Mouse (Mus musculus): ENCODE data around the gene Olfr1367. TPM values are rescaled to one million over a fixed set of nuclear protein-coding genes. Genes with fewer than 3 reads are reported as not detected.

Olfr1367 gene
- total RNA-seq, 1 experiment, result not detected

DNA sequence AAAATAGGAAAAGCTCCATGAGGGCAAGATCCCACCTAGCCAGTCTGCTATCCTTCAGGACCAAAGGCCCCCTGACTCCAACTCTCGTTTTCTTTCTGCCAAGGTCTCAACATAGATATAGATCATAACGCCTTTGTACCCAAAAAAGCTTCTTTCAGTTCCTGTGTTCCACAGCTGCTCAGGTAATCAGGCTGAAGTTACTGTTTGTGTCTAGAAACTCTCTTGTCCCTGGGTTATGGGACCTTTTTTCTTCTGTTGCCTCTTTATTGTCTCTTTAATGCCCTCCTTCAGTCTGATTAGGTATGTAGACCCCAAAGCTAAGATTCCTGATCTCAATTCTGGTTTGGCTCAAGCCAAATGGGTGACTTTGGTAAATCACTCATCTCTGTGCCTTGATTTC lies 50.8 kb downstream of the Olfr1367 start:
- in situ Hi-C loops (cut with MboI; ENCODE audit: low sequenced_read_pairs in 2 of 2, unreplicated experiment in 2 of 2), result loop anchor here in 1 of 2 experiments (25.0 kb wide), 1 partner anchor 290 kb away; the partner anchor contains the start of genes Olfr1359 and Olfr1360
- Histone ChIP-seq H3K9ac (ENCODE audit: insufficient read depth, low read depth, low read length, poor library complexity, severe bottlenecking) (no peak overlapping the region), H3K4me1 (ENCODE audit: control insufficient read depth in 2 of 2, insufficient read depth in 2 of 2, low read length in 2 of 2, poor library complexity in 1 of 2) (no peaks in the 10 kb centered on the region; a peak in 1 of 4 replicates), H3K27ac (ENCODE audit: insufficient read depth, low read depth, low read length, poor library complexity, severe bottlenecking) (no peak overlapping the region), H3K4me3 (ENCODE audit: insufficient read depth in 1 of 2, low read depth in 1 of 2, low read length in 2 of 2, poor library complexity in 1 of 2, severe bottlenecking in 1 of 2) (no peak overlapping the region), H3K36me3 (ENCODE audit: control insufficient read depth, insufficient read depth, low read length, poor library complexity, severe bottlenecking) (peaks cover 3% of the 10 kb centered on the region; the same call in 1 of the 2 replicates), H3K9me3 (ENCODE audit: control insufficient read depth, insufficient read depth, low read depth, low read length) (no peaks in the 10 kb centered on the region)
- no peak for DNase-seq (ENCODE audit: low read depth, low spot score)
- TF ChIP-seq HCFC1 (IDR thresholded peaks at IDR 0.05; ENCODE audit: borderline replicate concordance, insufficient read depth, low read length), result no peak
- no peak for TF ChIP-seq ZC3H11A (IDR thresholded peaks at IDR 0.05; ENCODE audit: borderline replicate concordance, low read depth, low read length)
- no peak for TF ChIP-seq MAFK (IDR thresholded peaks at IDR 0.05; ENCODE audit: insufficient read depth, low read depth, low read length)
- no peak for TF ChIP-seq ZNF384 (IDR thresholded peaks at IDR 0.05; ENCODE audit: low read depth, low read length)
- TF ChIP-seq CHD2 (IDR thresholded peaks at IDR 0.05; ENCODE audit: low read depth, low read length), result no peak

Other genes starting within 250 kb of the Olfr1367 start
- 0.11 and 0.22 TPM in 2 replicates for gene Olfr1369-ps1, start 235.4 kb upstream of the Olfr1367 start, total RNA-seq (2012; rRNA removed)
- gene Olfr263, start 217.3 kb upstream of the Olfr1367 start, total RNA-seq (2012; rRNA removed), result not detected in 2 replicates
- not detected in 2 replicates for gene Olfr1368, start 201.0 kb upstream of the Olfr1367 start, total RNA-seq (2012; rRNA removed)
- 115 and 128 TPM in 2 replicates for gene Trim27, start 167.5 kb upstream of the Olfr1367 start, total RNA-seq (2012; rRNA removed)
- gene Gpx5, start 54.2 kb upstream of the Olfr1367 start, total RNA-seq (2012; rRNA removed), result not detected in 2 replicates
- 2.1 and 2.2 TPM in 2 replicates for gene Gpx6, start 34.8 kb upstream of the Olfr1367 start, total RNA-seq (2012; rRNA removed)
- 7.1 and 10.4 TPM in 2 replicates for gene Zscan12, start 15.9 kb downstream of the Olfr1367 start, total RNA-seq (2012; rRNA removed)
- gene Zkscan3, start 55.8 kb downstream of the Olfr1367 start, total RNA-seq (2012; rRNA removed), result 20.4 and 21.7 TPM in 2 replicates
- gene Pgbd1, start 94.1 kb downstream of the Olfr1367 start, total RNA-seq (2012; rRNA removed), result 1.2 and 1.5 TPM in 2 replicates
- gene Zscan26, start 106.8 kb downstream of the Olfr1367 start, total RNA-seq (2012; rRNA removed), result 22.9 and 25.8 TPM in 2 replicates
- 0.58 and 0.98 TPM in 2 replicates for gene Nkapl, start 121.6 kb downstream of the Olfr1367 start, total RNA-seq (2012; rRNA removed)
- gene Zkscan4, start 132.0 kb downstream of the Olfr1367 start, total RNA-seq (2012; rRNA removed), result 0.31 and 0.79 TPM in 2 replicates
- not detected in 2 replicates for gene Gm10065, start 132.5 kb downstream of the Olfr1367 start, total RNA-seq (2012; rRNA removed)
- 0.11 and 0.31 TPM in 2 replicates for gene AK157302, start 148.3 kb downstream of the Olfr1367 start, total RNA-seq (2012; rRNA removed)
- gene Gm11273, start 154.5 kb downstream of the Olfr1367 start, total RNA-seq (2012; rRNA removed), result 23.4 and 35.7 TPM in 2 replicates
- gene Zkscan8, start 184.2 kb downstream of the Olfr1367 start, total RNA-seq (2012; rRNA removed), result 9.2 and 16.1 TPM in 2 replicates
- gene Olfr1366, start 195.9 kb downstream of the Olfr1367 start, total RNA-seq (2012; rRNA removed), result not detected in 2 replicates
- not detected in 2 replicates for gene Olfr1535, start 213.0 kb downstream of the Olfr1367 start, total RNA-seq (2012; rRNA removed)
- not detected in 2 replicates for gene Olfr1364, start 234.8 kb downstream of the Olfr1367 start, total RNA-seq (2012; rRNA removed)